Mouse (Mus musculus) limb, embryonic 14.5 days (tissue): ENCODE data around the gene Rxra. TPM values are rescaled to one million over a fixed set of nuclear protein-coding genes. Genes with fewer than 3 reads are reported as not detected.

Experiments used
- ATAC-seq: fragments of 200-750 bp; cut with Nextera tagmentation; 2 replicates; pipeline ENCODE4 v1.8.0; 2017; ENCODE audit warnings: low read depth, moderate number of reproducible peaks, moderate TSS enrichment; ENCODE audit not compliant: low FRiP score
- DNase-seq: peaks from one replicate; pipeline ENCODE4 v3.0.0-alpha.2; 2015; ENCODE audit warnings: low spot score
- H3K27ac ChIP-seq: fragments of 300-500 bp; sonication (generic); replicated peaks from 2 replicates; pipeline ENCODE4 v1.5.1; 2014; ENCODE audit warnings: low read depth, mild to moderate bottlenecking, low read length, moderate library complexity, mixed read lengths
- H3K27me3 ChIP-seq: fragments of 300-500 bp; sonication (generic); 2 replicates; pipeline ENCODE4 v1.6.1; 2014; ENCODE audit warnings: low read length, mixed read lengths; ENCODE audit not compliant: control insufficient read depth, insufficient read depth
- H3K36me3 ChIP-seq: fragments of 300-500 bp; sonication (generic); 2 replicates; pipeline ENCODE4 v1.6.1; 2014; ENCODE audit warnings: mild to moderate bottlenecking, low read length, moderate library complexity, mixed read lengths; ENCODE audit not compliant: control insufficient read depth, insufficient read depth
- H3K4me1 ChIP-seq: fragments of 300-500 bp; sonication (generic); 2 replicates; pipeline ENCODE4 v1.6.1; 2014; ENCODE audit warnings: antibody characterized with exemption, low read length, mixed read lengths; ENCODE audit not compliant: control insufficient read depth, insufficient read depth
- H3K4me2 ChIP-seq: fragments of 300-500 bp; sonication (generic); replicated peaks from 2 replicates; pipeline ENCODE4 v1.6.1; 2014; ENCODE audit warnings: low read depth, mild to moderate bottlenecking, low read length, moderate library complexity; ENCODE audit not compliant: severe bottlenecking
- H3K4me3 ChIP-seq: fragments of 300-500 bp; sonication (generic); replicated peaks from 2 replicates; pipeline ENCODE4 v1.5.1; 2014; ENCODE audit warnings: low read length
- H3K9ac ChIP-seq: fragments of 300-500 bp; sonication (generic); 2 replicates; pipeline ENCODE4 v1.6.1; 2014; ENCODE audit warnings: mild to moderate bottlenecking, low read depth, low read length, moderate library complexity; ENCODE audit not compliant: severe bottlenecking
- H3K9me3 ChIP-seq: fragments of 300-500 bp; sonication (generic); 2 replicates; pipeline ENCODE4 v1.6.1; 2016; ENCODE audit warnings: low read length; ENCODE audit not compliant: control insufficient read depth
- POLR2A ChIP-seq: fragments of 200-500 bp; IDR thresholded peaks from 2 replicates; pipeline ENCODE4 v1.8.0; 2012; ENCODE audit warnings: inconsistent platforms, mild to moderate bottlenecking, moderate library complexity, borderline replicate concordance; ENCODE audit not compliant: insufficient read depth, insufficient read length; ENCODE audit errors: extremely low read depth
- WGBS: fragments of 180-500 bp; shearing (Covaris S2); extraction: QIAGEN DNeasy Blood & Tissue Kit; methylation state at CpG from one replicate; pipeline ENCODE4 v1.1.7; 2014; 5-methylcytosine and 5-hydroxymethylcytosine counted together
- polyA plus RNA-seq, 2 experiments: library from polyadenylated mRNA; depleted of rRNA in 1 of 2; stranded (reverse) in 1 of 2; unstranded in 1 of 2; fragments of >200 nt; fragmentation: Nextera tagmentation in 1 of 2; extraction: Ambion mirVana in 1 of 2; gene quantifications; 2 replicates each; pipeline versions ENCODE4 v1.2.1 to v1.2.3; 2012 to 2014

Rxra gene
- polyA plus RNA-seq, 2 experiments: 13.8 to 56.8 TPM

- DNase-seq: no peak
Observed at GRCm38 (mm10) chr2:27779291-27779866, 103.1 kb downstream of the Rxra start.

GRCm38 (mm10) chr2:27780162-27780561 is 103.9 kb downstream of the Rxra start:
- TF ChIP-seq POLR2A: no peak
- H3K4me3 ChIP-seq: no peak overlapping the region
- H3K4me1 ChIP-seq: peaks cover 8% of the 10 kb centered on the region
- ATAC-seq (no peak), DNase-seq (no peak)
- H3K27ac ChIP-seq: no peak overlapping the region
- H3K27me3 ChIP-seq: no peaks in the 10 kb centered on the region
- H3K9ac ChIP-seq: no peak overlapping the region
- H3K36me3 ChIP-seq: no peaks in the 10 kb centered on the region
- no peak overlapping the region for H3K4me2 ChIP-seq
- no peaks in the 10 kb centered on the region for H3K9me3 ChIP-seq
- WGBS: 91% methylated on average over 7 of the region's 7 CpGs

More at GRCm38 (mm10) chr2:27779291-27779866, 103.1 kb downstream of the Rxra start:
- Histone ChIP-seq H3K9ac (no peak overlapping the region), H3K4me1 (peaks cover 16% of the 10 kb centered on the region), H3K9me3 (no peaks in the 10 kb centered on the region), H3K4me2 (no peak overlapping the region), H3K36me3 (no peaks in the 10 kb centered on the region), H3K4me3 (no peak overlapping the region), H3K27me3 (no peaks in the 10 kb centered on the region), H3K27ac (no peak overlapping the region)
- 74% methylated on average over 9 of the region's 9 CpGs for WGBS
- no peak for ATAC-seq
- TF ChIP-seq POLR2A: no peak

GRCm38 (mm10) chr2:27785363-27785762 is 109.1 kb downstream of the Rxra start:
- Histone ChIP-seq H3K4me1 (peaks cover 4% of the 10 kb centered on the region; the same call in 1 of the 2 replicates), H3K4me3 (no peak overlapping the region), H3K27me3 (no peaks in the 10 kb centered on the region), H3K9me3 (no peaks in the 10 kb centered on the region), H3K9ac (no peak overlapping the region), H3K27ac (no peak overlapping the region), H3K36me3 (no peaks in the 10 kb centered on the region), H3K4me2 (no peak overlapping the region)
- DNase-seq (no peak), ATAC-seq (no peak)
- 87% methylated on average over 8 of the region's 8 CpGs for WGBS
- TF ChIP-seq POLR2A: no peak

GRCm38 (mm10) chr2:27785973-27786417 is 109.8 kb downstream of the Rxra start:
- peaks cover 4% of the 10 kb centered on the region; the same call in 1 of the 2 replicates for H3K4me1 ChIP-seq
- no peak overlapping the region for H3K9ac ChIP-seq
- no peak for TF ChIP-seq POLR2A
- no peak for DNase-seq
- H3K36me3 ChIP-seq: no peaks in the 10 kb centered on the region
- ATAC-seq: no peak
- H3K27ac ChIP-seq: 0 out of 2 replicates have a peak overlapping the region, but pooled peaks have one; percentile 13
- H3K9me3 ChIP-seq: no peaks in the 10 kb centered on the region
- H3K27me3 ChIP-seq: no peaks in the 10 kb centered on the region
- no peak overlapping the region for H3K4me2 ChIP-seq
- H3K4me3 ChIP-seq: no peak overlapping the region
- WGBS: 74% methylated on average over 6 of the region's 6 CpGs

- DNase-seq: no peak
- Histone ChIP-seq H3K4me1 (no peaks in the 10 kb centered on the region), H3K4me3 (no peak overlapping the region), H3K4me2 (no peak overlapping the region), H3K36me3 (no peaks in the 10 kb centered on the region), H3K9me3 (no peaks in the 10 kb centered on the region), H3K9ac (no peak overlapping the region), H3K27ac (no peak overlapping the region), H3K27me3 (no peaks in the 10 kb centered on the region)
- no peak for TF ChIP-seq POLR2A
- no peak for ATAC-seq
- WGBS: 77% methylated on average over 4 of the region's 4 CpGs
Observed at GRCm38 (mm10) chr2:27791571-27791970, 115.3 kb downstream of the Rxra start.
